Mouse (Mus musculus) forebrain, embryonic 14.5 days (tissue): ENCODE results near the gene Ppara. TPM values are rescaled to one million over a fixed set of nuclear protein-coding genes. Genes with fewer than 3 reads are reported as not detected.

Experiments used
- ATAC-seq: fragments of 200-750 bp; cut with Nextera tagmentation; 2 replicates; pipeline ENCODE4 v1.8.0; 2017; ENCODE audit warnings: mild to moderate bottlenecking, moderate library complexity
- DNase-seq: peaks from one replicate; pipeline ENCODE4 v3.0.0-alpha.2; 2015; ENCODE audit warnings: low spot score
- H3K27ac ChIP-seq: fragments of 300-500 bp; sonication (generic); 2 replicates; pipeline ENCODE4 v1.5.1; 2014; ENCODE audit warnings: low read depth, mild to moderate bottlenecking, control low read depth, low read length, moderate library complexity
- H3K27me3 ChIP-seq: fragments of 300-500 bp; sonication (generic); replicated peaks from 2 replicates; pipeline ENCODE4 v1.6.1; 2014; ENCODE audit warnings: low read length, control low read depth, mixed read lengths; ENCODE audit not compliant: control insufficient read depth, insufficient read depth
- H3K36me3 ChIP-seq: fragments of 300-500 bp; sonication (generic); 2 replicates; pipeline ENCODE4 v1.6.1; 2014; ENCODE audit warnings: low read length, control low read depth; ENCODE audit not compliant: control insufficient read depth, insufficient read depth
- H3K4me1 ChIP-seq: fragments of 300-500 bp; sonication (generic); 2 replicates; pipeline ENCODE4 v1.6.1; 2014; ENCODE audit warnings: antibody characterized with exemption, low read length, control low read depth; ENCODE audit not compliant: control insufficient read depth, insufficient read depth
- H3K4me2 ChIP-seq: fragments of 300-500 bp; sonication (generic); 2 replicates; pipeline ENCODE4 v1.6.1; 2014; ENCODE audit warnings: mild to moderate bottlenecking, control low read depth, low read length
- H3K4me3 ChIP-seq: fragments of 300-500 bp; sonication (generic); 2 replicates; pipeline ENCODE4 v1.5.1; 2014; ENCODE audit warnings: low read depth, low read length, control low read depth
- H3K9ac ChIP-seq: fragments of 300-500 bp; sonication (generic); 2 replicates; pipeline ENCODE4 v1.6.1; 2014; ENCODE audit warnings: mild to moderate bottlenecking, low read length, control low read depth, moderate library complexity
- H3K9me3 ChIP-seq: fragments of 300-500 bp; sonication (generic); replicated peaks from 2 replicates; pipeline ENCODE4 v1.6.1; 2016; ENCODE audit warnings: low read length, control low read depth, mixed read lengths; ENCODE audit not compliant: control insufficient read depth
- WGBS: fragments of 180-500 bp; shearing (Covaris S2); extraction: QIAGEN DNeasy Blood & Tissue Kit; methylation state at CpG from one replicate; pipeline ENCODE4 v1.1.7; 2014; 5-methylcytosine and 5-hydroxymethylcytosine counted together
- polyA plus RNA-seq: library from polyadenylated mRNA; unstranded; fragments of >200 nt; fragmentation: Nextera tagmentation; extraction: Ambion mirVana; gene quantifications from 2 replicates; pipeline ENCODE4 v1.2.1, GENCODE M21; 2014

The Ppara gene
- polyA plus RNA-seq, 1 experiment from 2014 or later = 0.67 TPM

DNA sequence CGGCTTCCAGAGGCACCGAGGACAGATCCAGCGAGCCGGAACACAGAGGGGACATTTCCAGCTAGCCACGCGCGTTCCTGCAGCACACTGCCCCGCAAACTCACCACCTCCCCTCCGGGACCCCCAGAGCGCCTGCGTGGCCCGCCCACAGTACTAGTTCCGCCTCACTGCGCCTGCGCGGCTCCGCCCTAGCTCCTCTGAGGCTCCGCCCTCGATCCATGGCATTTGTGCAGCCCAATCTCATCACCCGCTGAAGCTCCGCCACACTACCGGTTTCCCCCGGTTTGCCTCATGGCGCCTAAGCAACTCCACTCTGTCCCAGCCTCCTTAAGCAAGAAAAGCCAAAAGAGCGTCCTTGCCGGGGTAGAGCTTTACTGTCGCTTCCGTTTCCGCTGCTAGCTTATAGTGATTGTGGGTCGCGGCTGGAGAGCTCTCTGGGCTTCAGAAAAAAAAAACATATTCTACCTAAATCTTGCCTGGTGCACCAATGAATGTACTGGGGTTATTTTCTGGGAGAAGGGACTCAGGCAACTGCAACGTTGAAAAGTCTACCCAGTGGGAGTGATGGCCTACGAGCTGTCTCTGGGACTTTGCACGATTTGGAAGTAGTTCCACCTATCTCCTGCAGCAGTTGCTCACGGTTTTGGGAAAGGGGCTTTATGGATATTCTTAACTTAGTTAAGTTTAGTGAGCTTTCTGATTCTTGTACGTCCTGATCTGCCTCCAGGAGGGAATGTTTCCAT is 76.9 kb downstream of the Ppara start, which contains the start of gene Cdpf1:
Cdpf1 (minus strand) TSS at position 163 of the 743 bp plus-strand sequence.
- H3K9me3 ChIP-seq = no peaks in the 10 kb centered on the region
- peak within 1 kb of the TSS; percentile 74 for H3K4me3 ChIP-seq
- no peaks in the 10 kb centered on the region; the same call in 1 of the 2 replicates for H3K27me3 ChIP-seq
- no peaks in the 10 kb centered on the region for H3K36me3 ChIP-seq
- WGBS = 2% methylated on average over 36 of the region's 36 CpGs
- peaks cover 4% of the 10 kb centered on the region; the same call in 1 of the 2 replicates for H3K4me1 ChIP-seq
- H3K27ac ChIP-seq = peak within 1 kb of the TSS; percentile 92
- DNase-seq (peak; percentile 98), ATAC-seq (peak; percentile 99)
- H3K4me2 ChIP-seq = peak within 1 kb of the TSS; percentile 73
- H3K9ac ChIP-seq = peak within 1 kb of the TSS; percentile 85

- Histone ChIP-seq H3K4me1 (peaks cover 4% of the 10 kb centered on the region; the same call in 1 of the 2 replicates), H3K27ac (no peak overlapping the region), H3K9me3 (no peaks in the 10 kb centered on the region), H3K36me3 (no peaks in the 10 kb centered on the region), H3K9ac (no peak overlapping the region), H3K27me3 (no peaks in the 10 kb centered on the region; the same call in 1 of the 2 replicates), H3K4me3 (no peak overlapping the region), H3K4me2 (no peak overlapping the region)
- DNase-seq = no peak
- ATAC-seq = no peak
- WGBS = 65% methylated on average over 10 of the region's 10 CpGs
These were observed 78.6 kb downstream of the Ppara start for GRCm38 (mm10) chr15:85813428-85813827.

GRCm38 (mm10) chr15:85821203-85822010 is 86.6 kb downstream of the Ppara start, which contains the start of gene Pkdrej:
TSS of gene Pkdrej (minus strand) at chr15:85821734.
- no peaks in the 10 kb centered on the region for H3K36me3 ChIP-seq
- ATAC-seq (peak; percentile 44), DNase-seq (peak; percentile 19)
- H3K9me3 ChIP-seq = no peaks in the 10 kb centered on the region
- H3K9ac ChIP-seq = peak within 1 kb of the TSS; percentile 66
- peaks cover 11% of the 10 kb centered on the region for H3K27me3 ChIP-seq
- peak within 1 kb of the TSS; percentile 38 for H3K4me3 ChIP-seq
- H3K4me1 ChIP-seq = no peaks in the 10 kb centered on the region
- H3K27ac ChIP-seq = no peak within 1 kb of the TSS
- 2% methylated on average over 64 of the region's 65 CpGs for WGBS
- H3K4me2 ChIP-seq = peak within 1 kb of the TSS; percentile 77

DNA sequence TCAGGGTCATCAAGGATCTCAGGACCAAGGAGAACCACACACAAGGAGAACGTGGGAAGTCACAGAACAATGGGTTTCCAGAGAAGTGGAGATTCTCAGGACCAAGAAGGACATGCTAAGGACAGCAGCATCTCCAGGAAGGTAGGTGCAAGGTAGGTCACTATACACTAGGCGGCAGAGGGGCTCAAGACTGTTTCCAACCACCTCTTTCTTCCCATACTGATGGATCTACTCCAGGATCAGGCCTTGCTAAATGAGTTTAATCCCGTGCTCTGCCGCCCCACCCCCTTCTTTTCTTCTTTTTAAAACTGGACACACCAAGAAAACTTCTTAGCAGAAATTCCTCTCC is 87.2 kb downstream of the Ppara start:
- ATAC-seq (no peak), DNase-seq (peak; percentile 8)
- Histone ChIP-seq H3K9me3 (no peaks in the 10 kb centered on the region), H3K4me1 (no peaks in the 10 kb centered on the region), H3K36me3 (no peaks in the 10 kb centered on the region), H3K4me3 (peak overlapping the region; percentile 38), H3K9ac (no peak overlapping the region), H3K27ac (no peak overlapping the region), H3K27me3 (peaks cover 11% of the 10 kb centered on the region), H3K4me2 (peak overlapping the region; percentile 77)
- WGBS = 9% methylated on average over 4 of the region's 4 CpGs

GRCm38 (mm10) chr15:85826676-85827075 is 91.9 kb downstream of the Ppara start:
- Histone ChIP-seq H3K9ac (no peak overlapping the region), H3K36me3 (no peaks in the 10 kb centered on the region), H3K27ac (no peak overlapping the region), H3K4me2 (no peak overlapping the region), H3K27me3 (no peaks in the 10 kb centered on the region; the same call in 1 of the 2 replicates), H3K9me3 (no peaks in the 10 kb centered on the region), H3K4me1 (peaks cover 3% of the 10 kb centered on the region; the same call in 1 of the 2 replicates), H3K4me3 (no peak overlapping the region)
- 82% methylated on average over 5 of the region's 5 CpGs for WGBS
- DNase-seq = no peak
- no peak for ATAC-seq

- no peak overlapping the region for H3K27ac ChIP-seq
- DNase-seq = no peak
- 80% methylated on average over 4 of the region's 4 CpGs for WGBS
- no peak overlapping the region for H3K4me3 ChIP-seq
- H3K9ac ChIP-seq = no peak overlapping the region
- no peaks in the 10 kb centered on the region for H3K9me3 ChIP-seq
- no peak overlapping the region for H3K4me2 ChIP-seq
- no peaks in the 10 kb centered on the region for H3K27me3 ChIP-seq
- H3K36me3 ChIP-seq = no peaks in the 10 kb centered on the region
- peaks cover 9% of the 10 kb centered on the region for H3K4me1 ChIP-seq
- ATAC-seq = no peak
These were observed 93.3 kb downstream of the Ppara start for GRCm38 (mm10) chr15:85828071-85828470.

DNA sequence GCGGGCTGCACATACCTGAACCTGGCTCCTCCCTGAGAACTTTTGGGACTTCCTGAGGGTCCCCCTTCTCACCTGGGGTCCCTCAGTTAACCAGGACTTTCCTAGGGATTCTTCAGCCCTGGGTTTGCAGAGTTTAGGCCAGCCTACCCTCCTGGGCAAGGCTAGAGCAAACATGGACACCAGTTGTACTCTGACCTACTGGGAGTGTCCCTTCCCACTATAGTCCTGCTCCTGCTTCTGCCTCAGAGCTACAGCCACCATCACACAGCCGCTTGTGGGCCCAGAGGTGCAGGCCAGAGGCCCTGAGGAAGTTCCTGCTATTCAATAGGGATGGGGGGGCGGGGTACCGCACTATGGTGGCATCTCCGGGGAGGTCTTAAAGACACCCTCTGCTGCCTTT is 94.7 kb downstream of the Ppara start:
- WGBS = 70% methylated on average over 5 of the region's 5 CpGs

DNA sequence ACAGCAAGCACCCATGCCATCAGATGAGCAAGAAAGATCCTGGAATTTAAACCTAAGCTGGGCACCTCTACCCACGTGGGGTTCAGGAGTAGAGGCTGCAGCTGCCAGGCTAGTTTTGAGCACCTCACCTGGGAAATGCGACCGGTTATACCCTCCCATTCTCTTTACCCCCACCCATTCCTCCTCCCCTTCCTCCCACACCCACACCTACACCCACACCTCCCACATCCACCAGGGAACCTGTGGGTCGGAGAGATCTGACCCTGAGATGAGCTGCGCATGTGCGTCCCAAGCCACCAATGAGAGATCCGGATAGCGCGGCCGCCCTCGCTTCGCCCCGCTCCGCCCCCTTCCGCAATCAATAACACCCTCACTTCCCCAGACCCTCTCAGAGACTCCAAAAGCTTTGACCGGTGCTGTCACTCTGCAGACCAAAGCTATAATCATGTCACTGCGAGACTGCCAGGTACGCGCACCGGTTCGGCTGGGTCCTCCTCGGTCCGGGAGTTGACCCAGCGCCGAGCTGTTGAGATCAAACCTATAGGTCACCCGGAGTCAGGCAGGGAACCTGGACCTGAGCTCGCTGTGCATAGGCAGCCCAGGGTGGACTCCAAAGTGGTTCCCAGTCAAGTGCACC is 97.3 kb downstream of the Ppara start, which contains the start of gene Ttc38:
Ttc38 (plus strand) TSS at position 353 of the 637 bp plus-strand sequence.
- no peaks in the 10 kb centered on the region for H3K27me3 ChIP-seq
- H3K4me1 ChIP-seq = peaks cover 9% of the 10 kb centered on the region
- WGBS = 1% methylated on average over 27 of the region's 27 CpGs
- no peak within 1 kb of the TSS for H3K27ac ChIP-seq
- H3K9me3 ChIP-seq = no peaks in the 10 kb centered on the region
- H3K4me2 ChIP-seq = peak within 1 kb of the TSS; percentile 81
- no peaks in the 10 kb centered on the region for H3K36me3 ChIP-seq
- peak within 1 kb of the TSS; percentile 48 for H3K4me3 ChIP-seq
- peak; percentile 91 for ATAC-seq
- DNase-seq = peak; percentile 72
- peak within 1 kb of the TSS; percentile 59 for H3K9ac ChIP-seq

More for the DNA sequence above, 94.7 kb downstream of the Ppara start:
- DNase-seq = no peak
- Histone ChIP-seq H3K9me3 (no peaks in the 10 kb centered on the region), H3K4me2 (no peak overlapping the region), H3K4me3 (no peak overlapping the region), H3K27me3 (no peaks in the 10 kb centered on the region), H3K4me1 (peaks cover 9% of the 10 kb centered on the region), H3K27ac (no peak overlapping the region), H3K9ac (no peak overlapping the region), H3K36me3 (no peaks in the 10 kb centered on the region)
- ATAC-seq = no peak
